Mouse (Mus musculus): ENCODE measurements around the gene Cyp2d22. TPM values are rescaled to one million over a fixed set of nuclear protein-coding genes. Genes with fewer than 3 reads are reported as not detected.

Gene Cyp2d22
- polyA plus RNA-seq, 1 experiment from 2014 or later = 18.6 TPM

DNA sequence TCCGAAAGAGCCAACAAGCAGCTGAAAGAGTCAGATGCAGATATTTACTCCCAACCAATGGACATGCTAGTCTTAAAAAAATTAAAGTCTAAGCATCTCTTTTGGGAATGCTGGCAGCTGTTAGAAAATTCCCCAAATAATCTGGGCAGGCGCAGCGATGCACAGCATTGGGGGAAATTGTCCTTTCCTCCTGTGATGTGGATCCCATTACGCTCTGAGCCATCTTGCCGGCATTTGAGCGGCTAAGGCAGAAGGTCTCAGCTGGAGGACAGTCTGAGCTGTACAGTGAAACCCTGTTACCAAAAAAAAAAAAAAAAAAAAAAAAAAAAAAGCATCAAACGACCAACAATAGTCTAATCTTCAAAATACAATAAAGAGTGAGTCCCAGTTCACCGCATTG is 57.9 kb downstream of the Cyp2d22 start:
- H3K4me3 ChIP-seq (replicated peaks) = no peak overlapping the region
- 76% methylated on average over 8 of the region's 8 CpGs for WGBS
- no peaks in the 10 kb centered on the region for H3K36me3 ChIP-seq
- H3K4me2 ChIP-seq = no peak overlapping the region
- no peaks in the 10 kb centered on the region for H3K27me3 ChIP-seq
- H3K9ac ChIP-seq = no peak overlapping the region
- H3K9me3 ChIP-seq (replicated peaks) = no peaks in the 10 kb centered on the region
- 0 out of 2 replicates have a peak, but pooled peaks cover 5% of the 10 kb centered on the region for H3K4me1 ChIP-seq
- no peak overlapping the region for H3K27ac ChIP-seq
- no peak for ATAC-seq (replicated peaks; ENCODE audit: low FRiP score)

Small RNAs within 50 kb of the gene (microRNA-seq; reads per million reads assigned to microRNA genes)
- gene Gm25990 = not detected
- gene Gm27331 = not detected
- gene Mir7684 = not detected

Other genes starting within 250 kb of the Cyp2d22 start
- gene Srebf2, start 233.1 kb downstream of the Cyp2d22 start, polyA plus RNA-seq (2015; fragmentation: Nextera tagmentation; extraction: Ambion mirVana) = 126 and 147 TPM in 2 replicates
- gene Shisa8, start 167.4 kb downstream of the Cyp2d22 start, polyA plus RNA-seq (2015; fragmentation: Nextera tagmentation; extraction: Ambion mirVana) = 0.44 and 0.45 TPM in 2 replicates
- gene Tnfrsf13c, start 155.9 kb downstream of the Cyp2d22 start, polyA plus RNA-seq (2015; fragmentation: Nextera tagmentation; extraction: Ambion mirVana) = 0.10 TPM in 1 of 2 replicates, not detected in the other
- 78.8 and 84.2 TPM in 2 replicates for gene Cenpm, start 135.5 kb downstream of the Cyp2d22 start, polyA plus RNA-seq (2015; fragmentation: Nextera tagmentation; extraction: Ambion mirVana)
- gene 1500009C09Rik, start 127.9 kb downstream of the Cyp2d22 start, polyA plus RNA-seq (2015; fragmentation: Nextera tagmentation; extraction: Ambion mirVana) = 0.10 TPM in 1 of 2 replicates, not detected in the other
- 13.6 and 14.0 TPM in 2 replicates for gene Sept3, start 105.4 kb downstream of the Cyp2d22 start, polyA plus RNA-seq (2015; fragmentation: Nextera tagmentation; extraction: Ambion mirVana)
- 0.18 and 0.35 TPM in 2 replicates for gene Wbp2nl, start 81.3 kb downstream of the Cyp2d22 start, polyA plus RNA-seq (2015; fragmentation: Nextera tagmentation; extraction: Ambion mirVana)
- 61.1 and 61.7 TPM in 2 replicates for gene Naga, start 41.3 kb downstream of the Cyp2d22 start, polyA plus RNA-seq (2015; fragmentation: Nextera tagmentation; extraction: Ambion mirVana)
- 11.0 and 12.0 TPM in 2 replicates for gene Pheta2, start 41.3 kb downstream of the Cyp2d22 start, polyA plus RNA-seq (2015; fragmentation: Nextera tagmentation; extraction: Ambion mirVana)
- 296 and 297 TPM in 2 replicates for gene Smdt1, start 41.3 kb downstream of the Cyp2d22 start, polyA plus RNA-seq (2015; fragmentation: Nextera tagmentation; extraction: Ambion mirVana)
- gene Ndufa6, start 25.9 kb downstream of the Cyp2d22 start, polyA plus RNA-seq (2015; fragmentation: Nextera tagmentation; extraction: Ambion mirVana) = 428 and 459 TPM in 2 replicates
- gene Cyp2d11, start 13.8 kb upstream of the Cyp2d22 start, polyA plus RNA-seq (2015; fragmentation: Nextera tagmentation; extraction: Ambion mirVana) = not detected in 2 replicates
- 0.27 and 0.49 TPM in 2 replicates for gene Cyp2d10, start 26.9 kb upstream of the Cyp2d22 start, polyA plus RNA-seq (2015; fragmentation: Nextera tagmentation; extraction: Ambion mirVana)
- 0.25 TPM in 1 of 2 replicates, not detected in the other for gene Cyp2d9, start 53.2 kb upstream of the Cyp2d22 start, polyA plus RNA-seq (2015; fragmentation: Nextera tagmentation; extraction: Ambion mirVana)
- not detected in 2 replicates for gene Cyp2d12, start 174.8 kb upstream of the Cyp2d22 start, polyA plus RNA-seq (2015; fragmentation: Nextera tagmentation; extraction: Ambion mirVana)
- gene Cyp2d34, start 240.7 kb upstream of the Cyp2d22 start, polyA plus RNA-seq (2015; fragmentation: Nextera tagmentation; extraction: Ambion mirVana) = not detected in 2 replicates